Mouse (Mus musculus): Measurements from ENCODE around the gene Ppm1n. TPM values are rescaled to one million over a fixed set of nuclear protein-coding genes. Genes with fewer than 3 reads are reported as not detected.
"Not testable (repeated sequence)": the region's sequence is repeated elsewhere in the genome, so short reads cannot be mapped to it uniquely, and the experiment has no call there.

Ppm1n gene
- total and polyA plus RNA-seq, 3 experiments = not detected

DNA sequence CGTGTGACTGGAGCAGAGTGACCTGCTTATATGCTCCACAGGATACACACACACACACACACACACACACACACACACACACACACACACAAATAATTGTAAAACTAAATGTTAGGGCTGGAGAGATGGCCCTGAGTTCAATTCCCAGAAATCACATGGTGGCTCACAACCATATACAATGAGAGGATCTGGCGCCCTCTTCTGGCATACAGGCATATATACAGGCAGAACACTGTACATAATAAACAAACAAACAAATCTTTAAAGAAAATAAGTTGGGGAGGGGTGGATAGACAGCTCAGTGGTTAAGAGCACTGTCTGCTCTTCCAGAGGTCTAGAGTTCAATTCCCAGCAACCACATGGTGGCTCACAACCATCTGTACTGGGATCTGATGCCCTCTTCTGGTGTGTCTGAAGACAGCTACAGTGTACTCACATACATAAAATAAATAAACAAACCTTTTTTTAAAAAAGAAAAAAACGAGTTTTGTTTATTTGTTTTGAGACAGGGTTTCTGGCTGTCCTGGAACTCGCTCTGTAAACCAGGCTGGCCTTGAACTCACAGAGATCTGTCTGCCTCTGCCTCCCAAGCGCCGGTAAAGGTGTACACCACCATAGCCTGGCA lies 1.9 kb upstream of the Ppm1n start:
- not testable (repeated sequence) for H3K27me3 ChIP-seq (ENCODE audit: control insufficient read depth in 1 of 2, insufficient read depth in 2 of 2, low read length in 2 of 2); H3K27ac ChIP-seq (ENCODE audit: control insufficient read depth, low read depth, low read length); H3K9me3 ChIP-seq (replicated peaks; ENCODE audit: insufficient read depth, low read length); H3K4me1 ChIP-seq (ENCODE audit: control insufficient read depth in 1 of 2, insufficient read depth in 2 of 2, low read length in 2 of 2); H3K79me2 ChIP-seq (ENCODE audit: control insufficient read depth, insufficient read depth, low read length, poor library complexity); H3K36me3 ChIP-seq (ENCODE audit: control insufficient read depth in 1 of 2, insufficient read depth in 2 of 2, low read length in 2 of 2); H3K9ac ChIP-seq (ENCODE audit: control insufficient read depth, low read depth, low read length, poor library complexity, severe bottlenecking)
- DNase-seq (ENCODE audit: low read depth, low spot score) = peak; percentile 69
- H3K4me3 ChIP-seq (ENCODE audit: control insufficient read depth in 1 of 2, insufficient read depth in 1 of 2, low read depth in 2 of 2, low read length in 2 of 2) = peak overlapping the region in 1 of 2 experiments; percentile 55; a peak in 3 of 4 replicates
- TF ChIP-seq MYC (IDR thresholded peaks at IDR 0.05; ENCODE audit: low read depth, low read length) (0 out of 2 replicates have a peak, but pooled peaks have one; percentile 56), CTCF (IDR thresholded peaks at IDR 0.05 in 2 of 3, conservative IDR thresholded peaks at IDR 0.05 in 1 of 3; ENCODE audit: control insufficient read depth in 1 of 3, insufficient read depth in 1 of 3, low read depth in 2 of 3, low read length in 3 of 3, poor library complexity in 1 of 3, severe bottlenecking in 1 of 3) (peak; percentile 39 to 63 (median 48)), SIN3A (IDR thresholded peaks at IDR 0.05; ENCODE audit: low read length) (peak; percentile 48; the same call in 1 of the 2 replicates), ZC3H11A (IDR thresholded peaks at IDR 0.05; ENCODE audit: low read depth, low read length) (peak; percentile 48; the same call in 1 of the 2 replicates), SMC3 (IDR thresholded peaks at IDR 0.05; ENCODE audit: low read depth, low read length) (peak; percentile 58), RAD21 (IDR thresholded peaks at IDR 0.05; ENCODE audit: low read depth, low read length) (peak; percentile 68), USF1 (IDR thresholded peaks at IDR 0.05; ENCODE audit: low read depth, low read length) (peak; percentile 57; the same call in 1 of the 2 replicates)

DNA sequence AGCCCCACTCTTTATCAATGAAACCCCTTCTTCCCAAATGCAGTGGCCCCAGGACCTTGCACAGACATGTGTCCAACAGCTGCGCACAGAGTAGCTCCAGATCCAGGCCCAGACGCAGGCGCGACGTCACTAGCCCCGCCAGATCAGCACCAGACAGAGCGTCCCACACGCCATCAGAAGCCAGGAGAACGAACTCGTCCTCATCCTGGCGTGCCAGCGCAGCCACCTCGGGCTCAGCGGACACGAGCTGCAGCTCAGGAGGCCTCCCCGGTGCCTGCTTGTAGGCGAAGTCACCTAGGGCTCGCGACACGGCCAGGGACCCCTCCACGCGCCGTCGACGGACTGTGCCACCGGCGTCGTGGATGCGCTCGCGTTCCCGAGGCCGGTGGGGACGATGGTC lies 812 bp downstream of the Ppm1n start:
- Histone ChIP-seq H3K9ac (ENCODE audit: control insufficient read depth, low read depth, low read length, poor library complexity, severe bottlenecking) (no peak overlapping the region), H3K4me3 (ENCODE audit: control insufficient read depth in 1 of 2, insufficient read depth in 1 of 2, low read depth in 2 of 2, low read length in 2 of 2) (no peak overlapping the region), H3K27ac (ENCODE audit: control insufficient read depth, low read depth, low read length) (no peak overlapping the region), H3K36me3 (ENCODE audit: control insufficient read depth in 1 of 2, insufficient read depth in 2 of 2, low read length in 2 of 2) (no peaks in the 10 kb centered on the region), H3K4me1 (ENCODE audit: control insufficient read depth in 1 of 2, insufficient read depth in 2 of 2, low read length in 2 of 2) (0 out of 4 replicates have a peak, but pooled peaks cover 0 to 4% of the 10 kb centered on the region in 2 experiments), H3K79me2 (ENCODE audit: control insufficient read depth, insufficient read depth, low read length, poor library complexity) (no peaks in the 10 kb centered on the region), H3K27me3 (ENCODE audit: control insufficient read depth in 1 of 2, insufficient read depth in 2 of 2, low read length in 2 of 2) (no peaks in the 10 kb centered on the region), H3K9me3 (replicated peaks; ENCODE audit: insufficient read depth, low read length) (no peaks in the 10 kb centered on the region)
- no peak for DNase-seq (ENCODE audit: low read depth, low spot score)
- TF ChIP-seq POLR2A (IDR thresholded peaks at IDR 0.05; ENCODE audit: control insufficient read depth in 1 of 2, insufficient read depth in 1 of 2, low read depth in 1 of 2, low read length in 2 of 2, poor library complexity in 1 of 2) (no peak), RAD21 (IDR thresholded peaks at IDR 0.05; ENCODE audit: low read depth, low read length) (no peak), MYC (IDR thresholded peaks at IDR 0.05; ENCODE audit: low read depth, low read length) (no peak), TBP (IDR thresholded peaks at IDR 0.05; ENCODE audit: low read depth, low read length) (no peak), RCOR1 (IDR thresholded peaks at IDR 0.05; ENCODE audit: low read depth, low read length) (no peak), NRF1 (IDR thresholded peaks at IDR 0.05; ENCODE audit: insufficient read depth, low read depth, low read length, poor library complexity, severe bottlenecking) (no peak), MYB (IDR thresholded peaks at IDR 0.05; ENCODE audit: low read depth, low read length) (no peak), GABPA (IDR thresholded peaks at IDR 0.05; ENCODE audit: low read depth, low read length) (no peak), ZC3H11A (IDR thresholded peaks at IDR 0.05; ENCODE audit: low read depth, low read length) (no peak), POLR2AphosphoS5 (IDR thresholded peaks at IDR 0.05; ENCODE audit: borderline replicate concordance, low read depth, low read length) (no peak), HCFC1 (IDR thresholded peaks at IDR 0.05; ENCODE audit: low read depth, low read length) (no peak), ZNF384 (IDR thresholded peaks at IDR 0.05; ENCODE audit: low read depth, low read length) (no peak), EP300 (IDR thresholded peaks at IDR 0.05; ENCODE audit: low read depth in 1 of 2, low read length in 2 of 2) (no peak), MEF2A (IDR thresholded peaks at IDR 0.05; ENCODE audit: extremely low read depth, insufficient replicate concordance, low read depth, low read length, poor library complexity, severe bottlenecking) (no peak), JUND (IDR thresholded peaks at IDR 0.05; ENCODE audit: low read depth, low read length) (no peak), ETS1 (IDR thresholded peaks at IDR 0.05; ENCODE audit: low read depth, low read length) (no peak)

All from MEL (cell line).